Mouse (Mus musculus) adipose tissue, adult 10 weeks (tissue): ENCODE data around the gene Ankrd33b. TPM values are rescaled to one million over a fixed set of nuclear protein-coding genes. Genes with fewer than 3 reads are reported as not detected.

Source experiments
- polyA plus RNA-seq: library from polyadenylated mRNA; stranded (reverse); fragments of 350-450 nt; fragmentation: Illumina TruSeq; extraction: RNeasy Lipid Tissue Mini Kit (QIAGEN cat#74804); gene quantifications from one replicate; pipeline ENCODE4 v1.2.3, GENCODE M21; 2014; ENCODE audit warnings: low read depth, low replicate concordance

Ankrd33b gene
- 1.0 TPM for polyA plus RNA-seq

DNA sequence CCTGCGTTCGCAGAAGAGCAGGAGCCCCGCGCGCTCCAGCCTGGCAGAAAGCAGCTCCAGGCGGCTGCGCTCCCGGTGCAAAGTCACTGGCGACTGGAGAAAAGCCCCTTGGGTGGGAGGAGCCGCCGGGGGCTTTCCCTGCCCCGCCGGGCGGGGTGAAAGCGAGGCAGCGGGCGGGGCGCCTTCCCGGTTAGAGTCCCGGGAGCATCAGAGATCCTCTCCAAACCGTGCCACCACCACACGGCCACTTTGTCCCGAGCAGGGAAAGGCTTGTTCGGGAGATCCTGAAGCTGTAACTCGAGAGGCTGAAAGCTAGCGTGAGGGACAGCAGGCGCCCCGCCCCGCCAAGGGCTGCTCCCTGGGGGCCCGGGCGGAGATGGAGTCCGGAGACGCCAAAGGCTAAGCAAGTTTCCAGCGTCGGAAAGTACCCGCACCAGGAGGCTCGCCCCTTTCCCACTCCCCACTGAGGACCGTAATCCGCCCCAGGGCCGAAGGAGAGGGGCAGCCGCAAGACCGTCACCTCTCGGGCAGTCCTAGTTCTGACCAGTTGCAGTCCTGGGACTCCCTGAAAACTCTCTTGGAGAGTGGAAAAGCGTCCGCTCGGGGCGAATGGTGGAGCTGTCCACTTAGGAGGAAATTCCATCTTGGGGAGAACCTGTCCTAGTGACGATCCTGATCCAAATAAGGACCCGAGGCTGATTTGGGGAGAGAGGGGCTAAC, at the start of gene Ankrd33b:
Gene Ankrd33b (minus strand): TSS at position 246 of the 720 bp plus-strand sequence.

Other genes starting within 250 kb of the Ankrd33b start
- gene Dap, start 143.4 kb downstream of the Ankrd33b start, polyA plus RNA-seq, result 276 TPM
- gene Ropn1l, start 86.0 kb upstream of the Ankrd33b start, polyA plus RNA-seq, result 32.8 TPM
- 32.3 TPM for gene March6, start 163.3 kb upstream of the Ankrd33b start, polyA plus RNA-seq
- 70.0 TPM for gene Cmbl, start 197.7 kb upstream of the Ankrd33b start, polyA plus RNA-seq
- 145 TPM for gene Cct5, start 234.1 kb upstream of the Ankrd33b start, polyA plus RNA-seq
- gene Fam173b, start 234.1 kb upstream of the Ankrd33b start, polyA plus RNA-seq, result 17.8 TPM